Mouse (Mus musculus) MEL (cell line): Measurements from ENCODE around the gene Slco2a1. TPM values are rescaled to one million over a fixed set of nuclear protein-coding genes. Genes with fewer than 3 reads are reported as not detected.

Experiments
- DNase-seq: peaks from one replicate; pipeline ENCODE4 v3.0.0; 2011; ENCODE audit warnings: low read depth, low spot score
- H3K27ac ChIP-seq: 2 replicates; pipeline ENCODE4 v1.5.1; 2012; ENCODE audit warnings: low read depth, mild to moderate bottlenecking, control low read depth, low read length, moderate library complexity; ENCODE audit not compliant: control insufficient read depth
- H3K27me3 ChIP-seq, 2 experiments: fragments of 150-350 bp in 1 of 2; sonication (generic) in 1 of 2; 2 replicates each; pipeline ENCODE4 v1.6.1; 2012; ENCODE audit warnings: low read length in 2 of 2, mild to moderate bottlenecking in 2 of 2, improper control_type of control experiment in 1 of 2, moderate library complexity in 1 of 2; ENCODE audit not compliant: insufficient read depth in 2 of 2, control insufficient read depth in 1 of 2
- H3K36me3 ChIP-seq, 2 experiments: 2 replicates each; pipeline ENCODE4 v1.6.1; 2012 to 2014; ENCODE audit warnings: low read length in 2 of 2, improper control_type of control experiment in 1 of 2, inconsistent platforms in 1 of 2, mild to moderate bottlenecking in 1 of 2; ENCODE audit not compliant: insufficient read depth in 2 of 2, control insufficient read depth in 1 of 2
- H3K4me1 ChIP-seq, 2 experiments: fragments of 150-350 bp in 1 of 2; sonication (generic) in 1 of 2; 2 replicates each; pipeline ENCODE4 v1.6.1; 2012; ENCODE audit warnings: low read length in 2 of 2, improper control_type of control experiment in 1 of 2, mild to moderate bottlenecking in 1 of 2; ENCODE audit not compliant: insufficient read depth in 2 of 2, control insufficient read depth in 1 of 2
- H3K4me3 ChIP-seq, 2 experiments: fragments of 150-350 bp in 1 of 2; sonication (generic) in 1 of 2; 2 replicates each; pipeline ENCODE4 v1.5.1; 2012; ENCODE audit warnings: low read depth in 2 of 2, low read length in 2 of 2, mild to moderate bottlenecking in 2 of 2, moderate library complexity in 2 of 2, control low read depth in 1 of 2, improper control_type of control experiment in 1 of 2; ENCODE audit not compliant: control insufficient read depth in 1 of 2, insufficient read depth in 1 of 2
- H3K79me2 ChIP-seq: 2 replicates; pipeline ENCODE4 v1.6.1; 2012; ENCODE audit warnings: mild to moderate bottlenecking, low read length, moderate library complexity; ENCODE audit not compliant: control insufficient read depth, poor library complexity, insufficient read depth
- H3K9ac ChIP-seq: 2 replicates; pipeline ENCODE4 v1.6.1; 2012; ENCODE audit warnings: low read depth, mild to moderate bottlenecking, control low read depth, low read length, moderate library complexity; ENCODE audit not compliant: control insufficient read depth, poor library complexity, severe bottlenecking
- H3K9me3 ChIP-seq: fragments of 150-350 bp; sonication (generic); replicated peaks from 2 replicates; pipeline ENCODE4 v1.6.1; 2012; ENCODE audit warnings: mild to moderate bottlenecking, low read length, improper control_type of control experiment, moderate library complexity; ENCODE audit not compliant: insufficient read depth
- CHD1 ChIP-seq: IDR thresholded peaks from 2 replicates; pipeline ENCODE4 v1.6.1; 2012; ENCODE audit warnings: low read depth, mild to moderate bottlenecking, inconsistent platforms, low read length, improper control_type of control experiment
- CTCF ChIP-seq, 3 experiments: IDR thresholded peaks in 2 of 3; conservative IDR thresholded peaks in 1 of 3; 2 replicates each; pipeline ENCODE4 v1.5.1; 2011 to 2012; ENCODE audit warnings: low read length in 3 of 3, low read depth in 2 of 3, mild to moderate bottlenecking in 2 of 3, improper control_type of control experiment in 1 of 3, inconsistent platforms in 1 of 3, mixed read lengths in 1 of 3, moderate library complexity in 1 of 3; ENCODE audit not compliant: control insufficient read depth in 1 of 3, insufficient read depth in 1 of 3, poor library complexity in 1 of 3, severe bottlenecking in 1 of 3
- ELF1 ChIP-seq: IDR thresholded peaks from 2 replicates; pipeline ENCODE4 v1.6.1; 2014; ENCODE audit warnings: low read depth, mild to moderate bottlenecking, inconsistent platforms, low read length, improper control_type of control experiment, moderate library complexity
- HCFC1 ChIP-seq: IDR thresholded peaks from 2 replicates; pipeline ENCODE4 v1.6.1; 2012; ENCODE audit warnings: low read depth, mild to moderate bottlenecking, inconsistent platforms, low read length, improper control_type of control experiment, moderate library complexity
- MAFK ChIP-seq: IDR thresholded peaks from 2 replicates; pipeline ENCODE4 v1.6.1; 2011; ENCODE audit warnings: low read depth, mild to moderate bottlenecking, low read length, improper control_type of control experiment, borderline replicate concordance
- MAZ ChIP-seq: IDR thresholded peaks from 2 replicates; pipeline ENCODE4 v1.6.1; 2012; ENCODE audit warnings: low read depth, mild to moderate bottlenecking, inconsistent platforms, low read length, improper control_type of control experiment
- MEF2A ChIP-seq: IDR thresholded peaks from 2 replicates; pipeline ENCODE4 v1.6.1; 2014; ENCODE audit warnings: low read depth, mild to moderate bottlenecking, inconsistent platforms, low read length, improper control_type of control experiment; ENCODE audit not compliant: poor library complexity, insufficient replicate concordance, severe bottlenecking; ENCODE audit errors: extremely low read depth
- MYB ChIP-seq: IDR thresholded peaks from 2 replicates; pipeline ENCODE4 v1.6.1; 2011; ENCODE audit warnings: mild to moderate bottlenecking, low read depth, low read length, improper control_type of control experiment
- NELFE ChIP-seq: IDR thresholded peaks from 2 replicates; pipeline ENCODE4 v1.6.1; 2011; ENCODE audit warnings: low read depth, low read length, improper control_type of control experiment
- NRF1 ChIP-seq: IDR thresholded peaks from 2 replicates; pipeline ENCODE4 v1.6.1; 2014; ENCODE audit warnings: low read depth, mild to moderate bottlenecking, inconsistent platforms, low read length, improper control_type of control experiment, moderate library complexity; ENCODE audit not compliant: poor library complexity, insufficient read depth, severe bottlenecking
- POLR2AphosphoS5 ChIP-seq: IDR thresholded peaks from 2 replicates; pipeline ENCODE4 v1.6.1; 2012; ENCODE audit warnings: low read depth, borderline replicate concordance, mild to moderate bottlenecking, inconsistent platforms, low read length, moderate library complexity, mixed read lengths
- RAD21 ChIP-seq: IDR thresholded peaks from 2 replicates; pipeline ENCODE4 v1.6.1; 2011; ENCODE audit warnings: mild to moderate bottlenecking, low read depth, low read length, improper control_type of control experiment
- RCOR1 ChIP-seq: IDR thresholded peaks from 2 replicates; pipeline ENCODE4 v1.6.1; 2012; ENCODE audit warnings: low read depth, mild to moderate bottlenecking, inconsistent platforms, low read length, improper control_type of control experiment
- SIN3A ChIP-seq: IDR thresholded peaks from 2 replicates; pipeline ENCODE4 v1.6.1; 2012; ENCODE audit warnings: low read length, improper control_type of control experiment, inconsistent platforms
- TAL1 ChIP-seq: IDR thresholded peaks from 2 replicates; pipeline ENCODE4 v1.6.1; 2012; ENCODE audit warnings: mild to moderate bottlenecking, inconsistent platforms, low read length, moderate library complexity, mixed read lengths
- TBP ChIP-seq: IDR thresholded peaks from 2 replicates; pipeline ENCODE4 v1.8.0; 2011; ENCODE audit warnings: low read depth, low read length, improper control_type of control experiment
- TCF12 ChIP-seq: IDR thresholded peaks from 2 replicates; pipeline ENCODE4 v1.6.1; 2014; ENCODE audit warnings: low read depth, mild to moderate bottlenecking, inconsistent platforms, low read length, improper control_type of control experiment, moderate library complexity
- UBTF ChIP-seq: IDR thresholded peaks from 2 replicates; pipeline ENCODE4 v1.6.1; 2012; ENCODE audit warnings: low read depth, mild to moderate bottlenecking, inconsistent platforms, low read length, improper control_type of control experiment, moderate library complexity, borderline replicate concordance; ENCODE audit not compliant: insufficient read depth
- USF2 ChIP-seq, 2 experiments: IDR thresholded peaks; 2 replicates each; pipeline ENCODE4 v1.6.1; 2011 to 2012; ENCODE audit warnings: improper control_type of control experiment in 2 of 2, low read length in 2 of 2, borderline replicate concordance in 1 of 2, inconsistent platforms in 1 of 2, low read depth in 1 of 2, mild to moderate bottlenecking in 1 of 2; ENCODE audit not compliant: insufficient read depth in 1 of 2
- ZNF384 ChIP-seq: IDR thresholded peaks from 2 replicates; pipeline ENCODE4 v1.6.1; 2012; ENCODE audit warnings: low read depth, mild to moderate bottlenecking, inconsistent platforms, low read length, improper control_type of control experiment
- polyA plus RNA-seq, 2 experiments: library from polyadenylated mRNA; stranded (reverse) in 1 of 2; unstranded in 1 of 2; fragments of >175 nt in 1 of 2; fragments of >200 nt in 1 of 2; gene quantifications; 2 replicates each; pipeline versions ENCODE4 v1.2.1 to v1.2.4; 2012; ENCODE audit warnings: low replicate concordance in 2 of 2, low read depth in 1 of 2; ENCODE audit not compliant: insufficient read length in 2 of 2, insufficient read depth in 1 of 2, missing spikeins in 1 of 2
- total RNA-seq: library from RNA; depleted of rRNA; stranded (reverse); fragments of 300-350 nt; gene quantifications from 2 replicates; pipeline ENCODE4 v1.2.3, GENCODE M21; 2012

Gene Slco2a1
- total and polyA plus RNA-seq, 3 experiments: 0.01 TPM; not detected in 2

DNA sequence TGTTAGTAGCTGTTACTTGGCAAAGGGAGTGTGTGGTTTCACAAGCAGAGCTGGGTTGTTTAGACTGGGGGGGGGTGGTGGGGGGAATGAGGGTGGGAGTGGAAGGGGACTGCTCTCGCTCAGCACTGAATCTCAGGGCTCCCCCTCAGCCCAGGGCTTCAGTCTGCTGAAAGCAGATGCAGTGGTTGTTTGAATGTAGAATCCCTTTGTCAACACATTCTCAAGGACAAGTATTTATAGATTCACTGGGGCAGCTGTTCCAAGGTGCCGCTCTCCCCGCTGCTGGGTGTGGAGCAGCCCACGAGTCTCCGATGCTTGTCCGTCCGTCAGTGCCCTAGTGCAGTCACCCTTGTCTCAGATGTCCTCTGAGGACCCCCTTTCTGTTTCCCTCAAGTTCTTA, 152.8 kb downstream of the Slco2a1 start:
- no peak for TF ChIP-seq SIN3A
- TF ChIP-seq ZNF384: no peak
- TF ChIP-seq TBP: no peak
- no peak for TF ChIP-seq USF2 (IDR thresholded peaks at IDR 0.05; ENCODE audit: borderline replicate concordance in 1 of 2, insufficient read depth in 1 of 2, low read depth in 1 of 2, low read length in 2 of 2)
- TF ChIP-seq NELFE: no peak
- no peak for TF ChIP-seq ELF1
- TF ChIP-seq MEF2A: no peak
- TF ChIP-seq RCOR1: no peak
- TF ChIP-seq TAL1: no peak
- no peak for TF ChIP-seq MAFK
- no peak for TF ChIP-seq NRF1
- TF ChIP-seq CTCF (IDR thresholded peaks at IDR 0.05 in 2 of 3, conservative IDR thresholded peaks at IDR 0.05 in 1 of 3; ENCODE audit: control insufficient read depth in 1 of 3, insufficient read depth in 1 of 3, low read depth in 2 of 3, low read length in 3 of 3, poor library complexity in 1 of 3, severe bottlenecking in 1 of 3): no peak

DNA sequence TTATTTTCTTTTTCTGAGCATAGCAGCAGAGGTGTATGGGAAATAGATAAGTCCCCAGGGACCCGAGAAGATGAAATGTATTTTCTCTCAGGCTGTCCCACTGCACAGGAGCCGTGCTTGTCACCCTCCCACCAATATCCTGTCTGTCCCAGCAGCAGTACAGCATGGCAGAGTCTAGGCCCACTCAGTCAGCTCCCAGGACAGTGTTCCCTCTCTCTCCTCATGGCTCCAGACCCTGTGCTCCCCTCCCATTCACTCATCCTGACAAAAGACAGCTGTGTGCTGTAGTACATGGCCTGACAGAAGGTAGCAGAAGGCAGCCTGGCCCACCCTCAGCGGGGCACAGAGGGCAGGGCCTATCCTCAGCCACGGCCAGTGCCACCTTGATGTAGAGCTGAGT, 155.4 kb downstream of the Slco2a1 start:
- Histone ChIP-seq H3K27ac (no peak overlapping the region), H3K27me3 (no peaks in the 10 kb centered on the region), H3K4me3 (no peak overlapping the region), H3K9ac (no peak overlapping the region), H3K4me1 (no peaks in the 10 kb centered on the region), H3K79me2 (no peaks in the 10 kb centered on the region), H3K36me3 (no peaks in the 10 kb centered on the region), H3K9me3 (no peaks in the 10 kb centered on the region)
- no peak for DNase-seq
- TF ChIP-seq MAZ (no peak), POLR2AphosphoS5 (no peak), HCFC1 (no peak), CHD1 (no peak), MYB (no peak), RAD21 (no peak), RCOR1 (no peak), UBTF (no peak), TCF12 (no peak), ELF1 (no peak)

More for the DNA sequence above, 152.8 kb downstream of the Slco2a1 start:
- no peaks in the 10 kb centered on the region for H3K36me3 ChIP-seq
- H3K27ac ChIP-seq: no peak overlapping the region
- H3K4me3 ChIP-seq: no peak overlapping the region
- H3K9me3 ChIP-seq: no peaks in the 10 kb centered on the region
- no peak overlapping the region for H3K9ac ChIP-seq
- H3K79me2 ChIP-seq: no peaks in the 10 kb centered on the region
- H3K4me1 ChIP-seq: no peaks in the 10 kb centered on the region
- DNase-seq: no peak
- no peaks in the 10 kb centered on the region for H3K27me3 ChIP-seq
